Mouse (Mus musculus) hindbrain, postnatal 0 days (tissue): ENCODE results near the gene Gm438. TPM values are rescaled to one million over a fixed set of nuclear protein-coding genes. Genes with fewer than 3 reads are reported as not detected.
"Not testable (repeated sequence)": the region's sequence is repeated elsewhere in the genome, so short reads cannot be mapped to it uniquely, and the experiment has no call there.

ENCODE experiments used
- ATAC-seq: fragments of 200-750 bp; cut with Nextera tagmentation; 2 replicates; pipeline ENCODE4 v1.8.0; 2017; ENCODE audit warnings: mild to moderate bottlenecking, moderate TSS enrichment, moderate library complexity
- DNase-seq: peaks from one replicate; pipeline ENCODE4 v3.0.0-alpha.2; 2015; ENCODE audit warnings: low spot score
- H3K27ac ChIP-seq: fragments of 300-500 bp; sonication (generic); 2 replicates; pipeline ENCODE4 v1.5.1; 2014; ENCODE audit warnings: mild to moderate bottlenecking
- H3K27me3 ChIP-seq: fragments of 300-500 bp; sonication (generic); 2 replicates; pipeline ENCODE4 v1.6.1; 2014; ENCODE audit warnings: low read length, mixed read lengths; ENCODE audit not compliant: insufficient read depth
- H3K36me3 ChIP-seq: fragments of 300-500 bp; sonication (generic); 2 replicates; pipeline ENCODE4 v1.6.1; 2014; ENCODE audit warnings: low read length, mixed read lengths; ENCODE audit not compliant: insufficient read depth
- H3K4me1 ChIP-seq: fragments of 300-500 bp; sonication (generic); 2 replicates; pipeline ENCODE4 v1.6.1; 2014; ENCODE audit warnings: antibody characterized with exemption, low read length, mixed read lengths; ENCODE audit not compliant: insufficient read depth
- H3K4me2 ChIP-seq: fragments of 300-500 bp; sonication (generic); 2 replicates; pipeline ENCODE4 v1.6.1; 2014; ENCODE audit warnings: low read depth, mild to moderate bottlenecking, low read length, moderate library complexity, mixed read lengths
- H3K4me3 ChIP-seq: fragments of 300-500 bp; sonication (generic); 2 replicates; pipeline ENCODE4 v1.5.1; 2014; ENCODE audit warnings: low read length
- H3K9ac ChIP-seq: fragments of 300-500 bp; sonication (generic); replicated peaks from 2 replicates; pipeline ENCODE4 v1.6.1; 2014; ENCODE audit warnings: mild to moderate bottlenecking, low read length, moderate library complexity, mixed read lengths
- H3K9me3 ChIP-seq: fragments of 300-500 bp; sonication (generic); 2 replicates; pipeline ENCODE4 v1.6.1; 2016; ENCODE audit warnings: low read length, mixed read lengths
- CTCF ChIP-seq: IDR thresholded peaks from 2 replicates; pipeline ENCODE4 v1.5.1; 2016; ENCODE audit warnings: antibody characterized with exemption, control low read depth, low read depth
- WGBS: fragments of 180-500 bp; shearing (Covaris S2); extraction: QIAGEN DNeasy Blood & Tissue Kit; methylation state at CpG from one replicate; pipeline ENCODE4 v1.1.7; 2014; 5-methylcytosine and 5-hydroxymethylcytosine counted together
- polyA plus RNA-seq: library from polyadenylated mRNA; unstranded; fragments of >200 nt; fragmentation: Nextera tagmentation; extraction: Ambion mirVana; gene quantifications from 2 replicates; pipeline ENCODE4 v1.2.1, GENCODE M21; 2015
- total RNA-seq: library from RNA; depleted of rRNA; stranded (reverse); fragments of >200 nt; gene quantifications from 2 replicates; pipeline ENCODE4 v1.2.3, GENCODE M21; 2014; rRNA removed

The Gm438 gene
- total RNA-seq, result not detected in 2 replicates
- polyA plus RNA-seq, result not detected in 2 replicates

- no peak within 1 kb of the TSS for H3K27ac ChIP-seq
- no peak for DNase-seq
- no peaks in the 10 kb centered on the region for H3K4me1 ChIP-seq
- no peak for TF ChIP-seq CTCF
- no peak within 1 kb of the TSS for H3K9ac ChIP-seq
- no peaks in the 10 kb centered on the region for H3K27me3 ChIP-seq
- ATAC-seq, result no peak
- no peaks in the 10 kb centered on the region for H3K36me3 ChIP-seq
- H3K4me3 ChIP-seq, result no peak within 1 kb of the TSS
- no peaks in the 10 kb centered on the region for H3K9me3 ChIP-seq
- no peak within 1 kb of the TSS for H3K4me2 ChIP-seq
Measured at GRCm38 (mm10) chr4:144786483-144786882, at the start of gene Gm438. Gm438 (minus strand) TSS chr4:144786583.

- Histone ChIP-seq H3K4me2 (no peak overlapping the region), H3K9ac (no peak overlapping the region), H3K4me3 (no peak overlapping the region), H3K27ac (no peak overlapping the region), H3K36me3 (no peaks in the 10 kb centered on the region), H3K9me3 (no peaks in the 10 kb centered on the region), H3K4me1 (no peaks in the 10 kb centered on the region), H3K27me3 (no peaks in the 10 kb centered on the region)
- ATAC-seq (no peak), DNase-seq (no peak)
- no peak for TF ChIP-seq CTCF
- WGBS, result 71% methylated on average over 2 of the region's 2 CpGs
Measured at GRCm38 (mm10) chr4:144824706-144825105, 38.3 kb upstream of the Gm438 start.

- ATAC-seq (no peak), DNase-seq (no peak)
- H3K4me2 ChIP-seq, result no peak overlapping the region
- TF ChIP-seq CTCF, result no peak
- no peak overlapping the region for H3K27ac ChIP-seq
- no peaks in the 10 kb centered on the region for H3K4me1 ChIP-seq
- H3K4me3 ChIP-seq, result no peak overlapping the region
- H3K27me3 ChIP-seq, result no peaks in the 10 kb centered on the region
- H3K9ac ChIP-seq, result no peak overlapping the region
- H3K36me3 ChIP-seq, result no peaks in the 10 kb centered on the region
- no peaks in the 10 kb centered on the region for H3K9me3 ChIP-seq
- 92% methylated on average over 2 of the region's 2 CpGs for WGBS
Measured at GRCm38 (mm10) chr4:144823996-144824395, 37.6 kb upstream of the Gm438 start.

- H3K4me1 ChIP-seq, H3K9me3 ChIP-seq, DNase-seq, ATAC-seq, H3K4me2 ChIP-seq, H3K4me3 ChIP-seq, H3K36me3 ChIP-seq, H3K9ac ChIP-seq, H3K27me3 ChIP-seq, H3K27ac ChIP-seq: not testable (repeated sequence)
- 52% methylated on average over 5 of the region's 5 CpGs for WGBS
Measured at GRCm38 (mm10) chr4:144807135-144807534, 20.8 kb upstream of the Gm438 start.

- Histone ChIP-seq H3K4me1 (no peaks in the 10 kb centered on the region), H3K9ac (no peak overlapping the region), H3K27me3 (no peaks in the 10 kb centered on the region), H3K36me3 (no peaks in the 10 kb centered on the region), H3K27ac (no peak overlapping the region), H3K4me2 (no peak overlapping the region), H3K9me3 (no peaks in the 10 kb centered on the region), H3K4me3 (no peak overlapping the region)
- no peak for DNase-seq
- no peak for ATAC-seq
- WGBS, result 84% methylated on average over 3 of the region's 3 CpGs
- no peak for TF ChIP-seq CTCF
Measured at GRCm38 (mm10) chr4:144803633-144804032, 17.2 kb upstream of the Gm438 start.

GRCm38 (mm10) chr4:144790141-144790540 lies 3.8 kb upstream of the Gm438 start:
- H3K4me1 ChIP-seq, result no peaks in the 10 kb centered on the region
- no peak overlapping the region for H3K27ac ChIP-seq
- H3K4me2 ChIP-seq, result no peak overlapping the region
- WGBS, result 84% methylated on average over 1 of the region's 1 CpGs
- no peak for TF ChIP-seq CTCF
- DNase-seq (no peak), ATAC-seq (no peak)
- no peak overlapping the region for H3K9ac ChIP-seq
- H3K36me3 ChIP-seq, result no peaks in the 10 kb centered on the region
- no peaks in the 10 kb centered on the region for H3K27me3 ChIP-seq
- H3K4me3 ChIP-seq, result no peak overlapping the region
- no peaks in the 10 kb centered on the region for H3K9me3 ChIP-seq

GRCm38 (mm10) chr4:144782476-144783197 lies 3.7 kb downstream of the Gm438 start:
- no peaks in the 10 kb centered on the region for H3K9me3 ChIP-seq
- no peaks in the 10 kb centered on the region for H3K4me1 ChIP-seq
- no peak for TF ChIP-seq CTCF
- DNase-seq (no peak), ATAC-seq (no peak)
- no peak overlapping the region for H3K4me2 ChIP-seq
- no peaks in the 10 kb centered on the region for H3K36me3 ChIP-seq
- no peak overlapping the region for H3K27ac ChIP-seq
- WGBS, result 84% methylated on average over 3 of the region's 3 CpGs
- no peak overlapping the region for H3K9ac ChIP-seq
- H3K27me3 ChIP-seq, result no peaks in the 10 kb centered on the region
- H3K4me3 ChIP-seq, result no peak overlapping the region
